Mouse (Mus musculus): ENCODE data around the gene Olfr1204.

Olfr1204 gene

GRCm38 (mm10) chr2:88848992-88849391 lies at the start of gene Olfr1204:
Olfr1204 (plus strand) TSS chr2:88849292.
- no peak for ATAC-seq (ENCODE audit: low TSS enrichment)

- no peak for ATAC-seq (ENCODE audit: low TSS enrichment)
Measured at GRCm38 (mm10) chr2:88814196-88814595, 34.9 kb upstream of the Olfr1204 start, which contains the start of gene Olfr1202. Olfr1202 (plus strand) TSS chr2:88814496.

GRCm38 (mm10) chr2:88829437-88829836 lies 19.7 kb upstream of the Olfr1204 start, which contains the start of gene Olfr1205:
Olfr1205 (plus strand) TSS chr2:88829737.
- ATAC-seq (ENCODE audit: low TSS enrichment) = no peak

DNA sequence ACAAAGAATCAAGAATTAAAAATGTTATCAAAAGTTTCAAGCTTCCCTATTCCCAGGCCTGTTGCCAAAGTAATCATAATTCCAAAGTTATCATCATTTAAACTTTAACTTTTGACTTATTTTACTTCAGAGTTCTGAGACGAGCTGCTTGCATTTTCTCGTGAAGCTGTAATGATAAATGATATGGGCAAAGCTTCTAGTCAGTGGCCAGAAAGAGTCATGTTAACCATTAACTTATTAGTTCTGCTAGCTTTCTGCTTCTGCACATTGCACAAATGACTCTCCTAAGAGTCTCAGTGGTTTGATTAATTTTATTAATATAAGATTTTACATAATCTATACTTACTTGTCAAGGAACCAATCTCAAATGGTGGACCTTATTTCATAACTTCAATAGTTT lies 10.6 kb upstream of the Olfr1204 start:
- no peak for ATAC-seq (ENCODE audit: low TSS enrichment)

GRCm38 (mm10) chr2:88862931-88863330 lies 13.8 kb downstream of the Olfr1204 start, which contains the start of gene Olfr1206:
Olfr1206 (plus strand) TSS chr2:88863231.
- ATAC-seq (ENCODE audit: low TSS enrichment) = no peak

- ATAC-seq (ENCODE audit: low TSS enrichment) = no peak
Measured at GRCm38 (mm10) chr2:88902211-88902610, 53.1 kb downstream of the Olfr1204 start, which contains the start of gene Olfr1208. Olfr1208 (minus strand) TSS chr2:88902311.

Data from frontal cortex, adult (tissue).